Mouse (Mus musculus) liver, embryonic 11.5 days (tissue): ENCODE results near the gene Mfap1b. TPM values are rescaled to one million over a fixed set of nuclear protein-coding genes. Genes with fewer than 3 reads are reported as not detected.
"Not testable (repeated sequence)": the region's sequence is repeated elsewhere in the genome, so short reads cannot be mapped to it uniquely, and the experiment has no call there.

Experiments used
- ATAC-seq: fragments of 200-750 bp; cut with Nextera tagmentation; replicated peaks from 2 replicates; pipeline ENCODE4 v1.8.0; 2017; ENCODE audit warnings: moderate number of reproducible peaks, mild to moderate bottlenecking, moderate TSS enrichment, moderate library complexity; ENCODE audit not compliant: low FRiP score
- DNase-seq: peaks from one replicate; pipeline ENCODE4 v3.0.0-alpha.2; 2017; ENCODE audit warnings: low spot score
- H3K27ac ChIP-seq: fragments of 300-500 bp; sonication (generic); 2 replicates; pipeline ENCODE4 v1.5.1; 2014; ENCODE audit warnings: mild to moderate bottlenecking, low read depth, low read length, control low read depth
- H3K27me3 ChIP-seq: fragments of 300-500 bp; sonication (generic); replicated peaks from 2 replicates; pipeline ENCODE4 v1.6.1; 2014; ENCODE audit warnings: low read length, mixed read lengths; ENCODE audit not compliant: control insufficient read depth, insufficient read depth
- H3K36me3 ChIP-seq: fragments of 300-500 bp; sonication (generic); 2 replicates; pipeline ENCODE4 v1.6.1; 2014; ENCODE audit warnings: mild to moderate bottlenecking, low read length, moderate library complexity, mixed read lengths; ENCODE audit not compliant: control insufficient read depth, insufficient read depth
- H3K4me1 ChIP-seq: fragments of 300-500 bp; sonication (generic); replicated peaks from 2 replicates; pipeline ENCODE4 v1.6.1; 2014; ENCODE audit warnings: low read length, mixed read lengths; ENCODE audit not compliant: control insufficient read depth, insufficient read depth
- H3K4me2 ChIP-seq: fragments of 300-500 bp; sonication (generic); 2 replicates; pipeline ENCODE4 v1.6.1; 2014; ENCODE audit warnings: mild to moderate bottlenecking, control low read depth, moderate library complexity
- H3K4me3 ChIP-seq: fragments of 300-500 bp; sonication (generic); 2 replicates; pipeline ENCODE4 v1.5.1; 2014; ENCODE audit warnings: low read depth, low read length, control low read depth
- H3K9ac ChIP-seq: fragments of 300-500 bp; sonication (generic); 2 replicates; pipeline ENCODE4 v1.6.1; 2014; ENCODE audit warnings: low read depth, low read length, control low read depth
- H3K9me3 ChIP-seq: fragments of 300-500 bp; sonication (generic); 2 replicates; pipeline ENCODE4 v1.6.1; 2016; ENCODE audit warnings: low read length, inconsistent platforms, mixed read lengths; ENCODE audit not compliant: control insufficient read depth
- WGBS: fragments of 180-500 bp; shearing (Covaris S2); extraction: QIAGEN DNeasy Blood & Tissue Kit; methylation state at CpG from one replicate; pipeline ENCODE4 v1.1.7; 2014; 5-methylcytosine and 5-hydroxymethylcytosine counted together
- polyA plus RNA-seq: library from polyadenylated mRNA; unstranded; fragments of >200 nt; fragmentation: Nextera tagmentation; extraction: Ambion mirVana; gene quantifications from 2 replicates; pipeline ENCODE4 v1.2.1, GENCODE M21; 2014

Gene Mfap1b
- polyA plus RNA-seq, 1 experiment from 2014 or later, result 43.2 TPM

- 48% methylated on average over 3 of the region's 3 CpGs for WGBS
- no peak for DNase-seq
- Histone ChIP-seq H3K4me2 (no peak overlapping the region), H3K27ac (no peak overlapping the region), H3K4me1 (no peaks in the 10 kb centered on the region), H3K4me3 (no peak overlapping the region), H3K27me3 (no peaks in the 10 kb centered on the region), H3K9me3 (no peaks in the 10 kb centered on the region), H3K36me3 (no peaks in the 10 kb centered on the region), H3K9ac (no peak overlapping the region)
- ATAC-seq, result no peak; the same call in 1 of the 2 replicates
Observed at GRCm38 (mm10) chr2:121480498-121480897, 6.6 kb upstream of the Mfap1b start.

- WGBS, result 82% methylated on average over 3 of the region's 3 CpGs
- H3K9ac ChIP-seq, result no peak overlapping the region
- DNase-seq (no peak), ATAC-seq (no peak)
- H3K27me3 ChIP-seq, result no peaks in the 10 kb centered on the region
- H3K36me3 ChIP-seq, result no peaks in the 10 kb centered on the region
- H3K4me3 ChIP-seq, result no peak overlapping the region
- no peaks in the 10 kb centered on the region for H3K4me1 ChIP-seq
- no peak overlapping the region for H3K27ac ChIP-seq
- no peak overlapping the region for H3K4me2 ChIP-seq
- no peaks in the 10 kb centered on the region for H3K9me3 ChIP-seq
Observed at GRCm38 (mm10) chr2:121477491-121478266, 3.8 kb upstream of the Mfap1b start.

GRCm38 (mm10) chr2:121475306-121475705, 1.4 kb upstream of the Mfap1b start:
- ATAC-seq, H3K4me2 ChIP-seq, H3K9me3 ChIP-seq, H3K4me3 ChIP-seq, H3K27ac ChIP-seq, H3K9ac ChIP-seq, H3K27me3 ChIP-seq, DNase-seq, H3K4me1 ChIP-seq, H3K36me3 ChIP-seq: not testable (repeated sequence)
- 96% methylated on average over 2 of the region's 2 CpGs for WGBS

GRCm38 (mm10) chr2:121474180-121474535, 291 bp upstream of the Mfap1b start:
- peak; percentile 49 for ATAC-seq
- 23% methylated on average over 8 of the region's 8 CpGs for WGBS

GRCm38 (mm10) chr2:121472783-121473182, 1.1 kb downstream of the Mfap1b start:
- H3K36me3 ChIP-seq, H3K4me2 ChIP-seq, H3K27me3 ChIP-seq, H3K9ac ChIP-seq, H3K9me3 ChIP-seq, H3K4me3 ChIP-seq, ATAC-seq, H3K27ac ChIP-seq, H3K4me1 ChIP-seq, DNase-seq: not testable (repeated sequence)
- WGBS, result 95% methylated on average over 3 of the region's 3 CpGs

More at GRCm38 (mm10) chr2:121474180-121474535, 291 bp upstream of the Mfap1b start:
- peak overlapping the region; percentile 72 for H3K4me3 ChIP-seq
- H3K9ac ChIP-seq, result peak overlapping the region; percentile 71
- H3K36me3 ChIP-seq, result no peaks in the 10 kb centered on the region
- DNase-seq, result no peak
- H3K27ac ChIP-seq, result peak overlapping the region; percentile 52
- H3K27me3 ChIP-seq, result no peaks in the 10 kb centered on the region
- H3K4me1 ChIP-seq, result no peaks in the 10 kb centered on the region
- peak overlapping the region; percentile 72 for H3K4me2 ChIP-seq
- H3K9me3 ChIP-seq, result no peaks in the 10 kb centered on the region

- not testable (repeated sequence) for H3K27ac ChIP-seq, H3K4me3 ChIP-seq, H3K4me2 ChIP-seq, H3K4me1 ChIP-seq, H3K27me3 ChIP-seq, DNase-seq, H3K9ac ChIP-seq, ATAC-seq, H3K9me3 ChIP-seq, H3K36me3 ChIP-seq
- 83% methylated on average over 1 of the region's 6 CpGs for WGBS
Observed at GRCm38 (mm10) chr2:121468982-121469381, 4.9 kb downstream of the Mfap1b start.

GRCm38 (mm10) chr2:121460071-121460470, 13.8 kb downstream of the Mfap1b start:
- Histone ChIP-seq H3K9ac (no peak overlapping the region), H3K27me3 (no peaks in the 10 kb centered on the region), H3K4me1 (peaks cover 17% of the 10 kb centered on the region), H3K9me3 (no peaks in the 10 kb centered on the region), H3K4me2 (no peak overlapping the region), H3K36me3 (peaks cover 6% of the 10 kb centered on the region), H3K4me3 (no peak overlapping the region), H3K27ac (no peak overlapping the region)
- 72% methylated on average over 2 of the region's 2 CpGs for WGBS
- no peak for DNase-seq
- ATAC-seq, result no peak

- DNase-seq (peak; percentile 91), ATAC-seq (peak; percentile 93)
- no peaks in the 10 kb centered on the region for H3K27me3 ChIP-seq
- H3K4me1 ChIP-seq, result peaks cover 17% of the 10 kb centered on the region
- 3% methylated on average over 41 of the region's 41 CpGs for WGBS
- peak within 1 kb of the TSS; percentile 85 for H3K4me3 ChIP-seq
- no peaks in the 10 kb centered on the region for H3K9me3 ChIP-seq
- H3K27ac ChIP-seq, result peak within 1 kb of the TSS; percentile 85
- peak within 1 kb of the TSS; percentile 81 for H3K4me2 ChIP-seq
- peaks cover 20% of the 10 kb centered on the region for H3K36me3 ChIP-seq
- peak within 1 kb of the TSS; percentile 84 for H3K9ac ChIP-seq
Observed at GRCm38 (mm10) chr2:121456692-121457642, 16.9 kb downstream of the Mfap1b start, which contains the start of gene Serinc4. Gene Serinc4, minus strand, starts transcription at chr2:121456781.
